Mouse (Mus musculus) lung, postnatal 0 days (tissue): ENCODE data around the gene Npy.

Experiments used
- CTCF ChIP-seq: IDR thresholded peaks from 2 replicates; pipeline ENCODE4 v1.5.1; 2016; ENCODE audit warnings: antibody characterized with exemption, mild to moderate bottlenecking
- EP300 ChIP-seq: IDR thresholded peaks from 2 replicates; pipeline ENCODE4 v1.6.1; 2016; ENCODE audit warnings: antibody characterized with exemption, mild to moderate bottlenecking, control low read depth

DNA sequence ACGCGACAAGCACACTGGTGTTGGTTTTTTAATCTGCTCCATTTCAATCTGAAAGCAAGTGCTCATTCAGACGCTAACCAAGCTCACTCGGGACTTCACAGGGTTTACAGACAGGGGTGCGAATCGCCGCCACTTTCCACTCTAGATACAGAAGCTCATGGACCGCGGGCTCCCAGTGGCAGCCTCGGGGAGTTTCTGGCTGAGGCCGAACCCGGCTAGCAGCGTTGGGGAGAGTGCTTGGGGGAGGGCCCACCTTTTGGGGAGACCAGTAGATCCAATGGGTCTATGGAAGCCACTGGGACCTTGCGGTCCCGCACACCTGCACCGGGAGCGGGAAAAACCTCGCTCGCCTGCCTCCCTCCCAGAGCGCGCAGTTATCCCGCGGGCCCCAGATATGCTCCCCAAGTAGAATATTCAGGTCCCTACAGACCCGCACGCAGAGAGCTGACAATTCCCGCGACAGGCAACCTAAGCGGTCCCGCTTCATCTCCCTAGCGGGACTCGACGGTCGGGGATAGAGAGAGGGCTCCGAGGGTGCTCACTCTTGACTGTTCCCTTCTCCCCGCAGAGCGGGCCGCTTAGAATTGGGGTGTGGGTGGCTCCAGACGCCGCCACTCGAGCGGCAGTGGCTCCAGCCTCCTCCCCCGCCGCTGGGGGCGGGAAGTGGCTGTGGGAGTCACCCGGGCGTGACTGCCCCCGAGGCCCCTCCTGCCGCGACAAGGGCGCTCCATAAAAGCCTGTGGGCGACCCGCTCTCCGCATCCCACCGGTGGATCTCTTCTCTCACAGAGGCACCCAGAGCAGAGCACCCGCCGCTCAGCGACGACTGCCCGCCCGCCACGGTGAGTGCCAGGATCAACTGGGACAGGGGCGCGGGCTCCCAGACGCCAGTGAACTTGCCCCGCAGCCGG, at the start of gene Npy:
- TF ChIP-seq EP300 (no peak), CTCF (no peak)
